Mouse (Mus musculus) gastrocnemius, postnatal 4 days (tissue): Measurements from ENCODE around the gene Cdk2. TPM values are rescaled to one million over a fixed set of nuclear protein-coding genes. Genes with fewer than 3 reads are reported as not detected.
"Not testable (repeated sequence)": the region's sequence is repeated elsewhere in the genome, so short reads cannot be mapped to it uniquely, and the experiment has no call there.

ENCODE experiments used
- DNase-seq, 2 experiments: peaks; one replicate each; pipeline ENCODE4 v3.0.0; 2021 to 2022; ENCODE audit warnings: low spot score in 2 of 2, mixed read lengths in 2 of 2
- long read RNA-seq, 2 experiments: library from polyadenylated mRNA; stranded (forward); transcript quantifications; one replicate each; pipeline ENCODE4 v2.0.0; 2021
- total RNA-seq, 2 experiments: library from RNA; stranded (reverse); gene quantifications; 2 replicates each; pipeline ENCODE4 v1.2.3; 2021

The Cdk2 gene
- 10 to 100 TPM; 38.7 to 42.8 TPM for total RNA-seq
- long read RNA-seq, experiment 1, transcript Cdk2-202 (8 exons, 2,406 nt): minor isoform, 6 of 38 reads
- long read RNA-seq, experiment 1, transcript Cdk2-201 (7 exons, 2,240 nt): major isoform, 26 of 38 reads
- long read RNA-seq, experiment 1, partial matches to known transcripts: 2 of 38 reads
- long read RNA-seq, experiment 1, other reads (novel, unspliced or antisense): 4 of 38 reads
- long read RNA-seq, experiment 2, transcript Cdk2-202 (8 exons, 2,406 nt): minor isoform, 10 of 34 reads
- long read RNA-seq, experiment 2, transcript Cdk2-201 (7 exons, 2,240 nt): major isoform, 14 of 34 reads
- long read RNA-seq, experiment 2, partial matches to known transcripts: 3 of 34 reads
- long read RNA-seq, experiment 2, other reads (novel, unspliced or antisense): 5 of 34 reads

GRCm38 (mm10) chr10:128704491-128705316 lies at the start of gene Cdk2:
Cdk2 (minus strand) TSS chr10:128705031.
- peak; percentile 92 to 94 for DNase-seq

GRCm38 (mm10) chr10:128748252-128748864 lies 43.5 kb upstream of the Cdk2 start:
- DNase-seq: peak; percentile 45 to 75

- peak; percentile 28 to 61 for DNase-seq
Measured at GRCm38 (mm10) chr10:128747646-128748251, 42.9 kb upstream of the Cdk2 start, which contains the start of gene Pym1. Pym1 (plus strand) TSS chr10:128747889.

- DNase-seq: no peak
Measured at GRCm38 (mm10) chr10:128746972-128747645, 42.3 kb upstream of the Cdk2 start.

- no peak for DNase-seq
Measured at GRCm38 (mm10) chr10:128745946-128746613, 41.2 kb upstream of the Cdk2 start.

- peak in 1 of 2 experiments; percentile 21 for DNase-seq
Measured at GRCm38 (mm10) chr10:128744680-128745601, 40.1 kb upstream of the Cdk2 start, which contains the start of gene Dgka. Dgka (minus strand) TSS chr10:128744855.

- DNase-seq: no peak
Measured at GRCm38 (mm10) chr10:128744211-128744610, 39.4 kb upstream of the Cdk2 start.

- DNase-seq: peak; percentile 39 to 60
Measured at GRCm38 (mm10) chr10:128743791-128744191, 39.0 kb upstream of the Cdk2 start.

- no peak for DNase-seq
Measured at GRCm38 (mm10) chr10:128743235-128743634, 38.4 kb upstream of the Cdk2 start.

GRCm38 (mm10) chr10:128742616-128743015 lies 37.8 kb upstream of the Cdk2 start:
- DNase-seq: no peak

GRCm38 (mm10) chr10:128740296-128740695 lies 35.5 kb upstream of the Cdk2 start:
- DNase-seq: no peak

GRCm38 (mm10) chr10:128737435-128737834 lies 32.6 kb upstream of the Cdk2 start:
- no peak for DNase-seq

- DNase-seq: no peak
Measured at GRCm38 (mm10) chr10:128731992-128732391, 27.2 kb upstream of the Cdk2 start.

GRCm38 (mm10) chr10:128731002-128731433 lies 26.2 kb upstream of the Cdk2 start:
- DNase-seq: peak; percentile 67 to 80

- no peak for DNase-seq
Measured at GRCm38 (mm10) chr10:128728059-128728458, 23.2 kb upstream of the Cdk2 start.

GRCm38 (mm10) chr10:128725466-128725865 lies 20.6 kb upstream of the Cdk2 start:
- not testable (repeated sequence) for DNase-seq

- no peak for DNase-seq
Measured at GRCm38 (mm10) chr10:128715559-128716537, 11.0 kb upstream of the Cdk2 start.
